Comparison of ENCODE assay signal across 1 mouse cellular context in the genomic region with DNA sequence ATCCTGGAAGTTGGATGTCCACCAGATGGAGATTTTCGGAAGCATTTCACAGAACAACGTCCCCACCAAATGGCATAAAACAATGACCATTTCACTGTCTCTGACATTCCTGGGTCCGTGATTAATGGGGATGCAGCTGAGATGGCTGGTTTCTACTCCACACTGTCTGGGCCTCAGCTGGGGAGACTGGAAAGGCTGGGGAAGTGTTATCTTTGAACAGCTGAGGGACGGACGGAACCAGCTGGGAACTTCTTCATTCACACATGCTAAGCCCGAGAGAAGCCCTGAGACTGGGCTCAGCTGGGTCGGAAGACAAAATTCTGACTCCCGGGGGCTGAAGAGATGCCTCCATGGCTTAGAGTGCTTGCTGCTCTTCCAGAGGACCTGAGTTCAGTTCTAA.
TF ChIP-seq lines count a peak whose summit lies in the region.

No protein-coding gene starts in this region.

TF ChIP-seq in myocyte, 11 proteins besides CTCF, POLR2A, EP300 and RAD21:
- TF ChIP-seq REST (IDR thresholded peaks at IDR 0.05; ENCODE audit: insufficient read depth, insufficient read length) (no peak), MAX (IDR thresholded peaks at IDR 0.05; ENCODE audit: low read depth) (no peak), MYOD1 (IDR thresholded peaks at IDR 0.05; ENCODE audit: control insufficient read depth in 1 of 3, insufficient read length in 2 of 3, low read depth in 2 of 3) (peak in 2 of 3 experiments; percentile 63 to 70), MYOG (IDR thresholded peaks at IDR 0.05; ENCODE audit: control insufficient read depth in 1 of 3, insufficient read depth in 1 of 3, insufficient read length in 2 of 3, low read depth in 2 of 3) (peak in 1 of 3 experiments; percentile 37), CEBPB (IDR thresholded peaks at IDR 0.05; ENCODE audit: insufficient read depth, poor library complexity, severe bottlenecking) (no peak), TCF12 (IDR thresholded peaks at IDR 0.05; ENCODE audit: insufficient read depth, poor library complexity, severe bottlenecking) (no peak), POLR2AphosphoS2 (IDR thresholded peaks at IDR 0.05; ENCODE audit: insufficient read length, low read depth) (no peak), TCF3 (IDR thresholded peaks at IDR 0.05; ENCODE audit: insufficient read length, low read depth) (no peak)
